Mouse (Mus musculus) liver, embryonic 14.5 days (tissue): ENCODE data around the gene Pkp1.

ENCODE experiments used
- CTCF ChIP-seq: IDR thresholded peaks from 2 replicates; pipeline ENCODE4 v1.5.1; 2016; ENCODE audit warnings: antibody characterized with exemption, low read depth, control low read depth
- EP300 ChIP-seq: IDR thresholded peaks from 2 replicates; pipeline ENCODE4 v1.6.1; 2016; ENCODE audit warnings: antibody characterized with exemption, low read depth

GRCm38 (mm10) chr1:135853200-135853599 lies 65.8 kb downstream of the Pkp1 start:
- TF ChIP-seq CTCF (no peak), EP300 (no peak)
